Mouse (Mus musculus) neutrophil, adult 5-6 weeks (primary cell): ENCODE data around the gene Kng2. TPM values are rescaled to one million over a fixed set of nuclear protein-coding genes. Genes with fewer than 3 reads are reported as not detected.
"Not testable (repeated sequence)": the region's sequence is repeated elsewhere in the genome, so short reads cannot be mapped to it uniquely, and the experiment has no call there.

Source experiments
- ATAC-seq: fragments of 151-379, 151-347 bp; 2 replicates; pipeline ENCODE4 v1.8.0; 2017; ENCODE audit warnings: mild to moderate bottlenecking, moderate TSS enrichment; ENCODE audit not compliant: insufficient number of reproducible peaks, poor library complexity, low FRiP score, severe bottlenecking; ENCODE audit errors: extremely low read depth
- total RNA-seq: library from RNA; stranded (forward); fragments of 200-1000 nt; gene quantifications from 2 replicates; pipeline ENCODE4 v1.2.3, GENCODE M21; 2017

Kng2 gene
- total RNA-seq, result not detected in 2 replicates

- ATAC-seq, result not testable (repeated sequence)
These were observed at the start of gene Kng2 for GRCm38 (mm10) chr16:23028966-23029600. TSS of gene Kng2 (minus strand) at chr16:23029482.

DNA sequence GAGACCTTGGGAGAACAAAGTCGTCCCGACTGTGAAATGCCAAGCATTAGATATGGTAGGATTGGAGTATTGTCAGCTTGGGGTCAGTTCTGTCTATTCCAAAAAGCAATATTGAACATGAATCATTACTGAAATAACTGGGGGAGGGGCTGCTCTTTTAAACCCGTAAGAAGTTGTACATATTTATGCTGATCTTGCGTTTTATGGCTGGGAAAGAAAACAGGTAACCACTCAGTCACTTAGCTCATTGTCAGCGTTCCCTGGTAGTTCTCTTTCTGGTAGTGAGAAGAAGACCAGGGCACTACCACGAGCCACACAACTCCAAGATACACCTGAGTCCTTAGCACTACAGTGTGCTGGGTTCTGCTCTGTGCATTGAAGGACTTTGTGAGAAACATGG is 48.2 kb upstream of the Kng2 start:
- ATAC-seq, result not testable (repeated sequence)

GRCm38 (mm10) chr16:23060781-23061325 is 31.6 kb upstream of the Kng2 start:
- ATAC-seq, result not testable (repeated sequence)

DNA sequence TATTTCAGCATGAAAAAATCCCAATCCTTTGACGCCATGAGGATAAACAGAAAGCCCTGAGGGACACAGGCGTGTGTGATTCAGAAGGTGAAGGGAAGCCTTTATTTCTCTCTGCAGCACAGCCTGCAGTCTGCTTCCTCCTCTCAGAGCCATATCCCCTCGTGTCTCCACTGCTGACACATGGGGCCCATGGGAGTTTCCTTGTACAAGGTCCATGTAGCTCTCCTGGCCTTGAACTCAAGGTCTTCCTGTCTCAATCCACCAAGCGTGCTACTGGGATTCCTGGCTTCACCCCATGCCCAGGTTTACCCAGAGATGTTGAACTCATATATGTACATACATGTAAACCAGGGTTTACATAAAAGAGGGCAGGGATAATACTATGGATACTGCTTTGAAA is 30.3 kb upstream of the Kng2 start:
- ATAC-seq, result not testable (repeated sequence)

- ATAC-seq, result not testable (repeated sequence)
These were observed 28.6 kb upstream of the Kng2 start, which contains the start of gene Kng1 for GRCm38 (mm10) chr16:23057668-23058447. TSS of gene Kng1 (plus strand) at chr16:23057865.

GRCm38 (mm10) chr16:23046319-23046718 is 17.0 kb upstream of the Kng2 start:
- ATAC-seq, result no peak

DNA sequence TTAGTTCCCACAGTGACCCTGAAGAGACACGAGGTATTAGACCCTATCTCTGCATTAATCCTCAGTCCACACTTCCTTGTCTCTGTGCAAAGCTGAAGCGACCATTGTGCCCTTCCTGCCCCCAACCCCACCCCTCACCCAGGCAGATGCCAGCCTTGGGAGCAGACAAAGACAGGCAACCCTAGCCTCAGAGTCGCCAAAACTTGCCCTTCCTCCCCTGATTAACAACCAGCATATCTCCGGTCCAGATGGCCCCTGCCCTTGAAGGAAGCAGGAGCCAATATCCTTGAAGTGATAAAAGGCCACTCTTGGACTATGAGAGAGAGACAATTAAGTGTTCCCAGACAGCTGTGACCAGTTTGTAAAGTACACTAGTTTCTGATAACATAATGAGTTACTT is 11.6 kb upstream of the Kng2 start:
- ATAC-seq, result no peak

GRCm38 (mm10) chr16:23039281-23039680 is 10.0 kb upstream of the Kng2 start:
- ATAC-seq, result no peak

GRCm38 (mm10) chr16:23037744-23038143 is 8.5 kb upstream of the Kng2 start:
- ATAC-seq, result no peak

DNA sequence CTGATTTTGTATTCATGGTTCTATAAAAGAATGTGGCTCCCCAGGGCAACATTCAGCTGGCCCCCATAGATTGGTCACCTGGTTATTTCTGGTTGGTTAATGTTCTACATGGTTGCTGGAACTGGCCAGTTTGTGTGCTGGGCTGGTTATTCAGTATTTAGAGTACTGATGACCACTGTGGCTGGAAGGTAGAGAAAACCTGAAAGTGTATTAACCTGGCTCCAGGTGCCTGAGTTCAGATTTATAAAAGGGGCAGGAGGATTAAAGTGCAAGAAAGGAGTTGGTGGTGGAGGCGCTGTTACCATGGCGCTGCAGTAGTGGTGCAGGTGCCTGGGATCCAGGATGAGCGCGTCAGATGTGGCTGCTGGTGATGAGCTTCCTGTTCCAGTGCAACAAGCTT is 4.4 kb upstream of the Kng2 start:
- no peak for ATAC-seq

- no peak for ATAC-seq
These were observed 1.6 kb upstream of the Kng2 start for GRCm38 (mm10) chr16:23030673-23031435.

- not testable (repeated sequence) for ATAC-seq
These were observed 1.9 kb downstream of the Kng2 start for GRCm38 (mm10) chr16:23027341-23027740.

DNA sequence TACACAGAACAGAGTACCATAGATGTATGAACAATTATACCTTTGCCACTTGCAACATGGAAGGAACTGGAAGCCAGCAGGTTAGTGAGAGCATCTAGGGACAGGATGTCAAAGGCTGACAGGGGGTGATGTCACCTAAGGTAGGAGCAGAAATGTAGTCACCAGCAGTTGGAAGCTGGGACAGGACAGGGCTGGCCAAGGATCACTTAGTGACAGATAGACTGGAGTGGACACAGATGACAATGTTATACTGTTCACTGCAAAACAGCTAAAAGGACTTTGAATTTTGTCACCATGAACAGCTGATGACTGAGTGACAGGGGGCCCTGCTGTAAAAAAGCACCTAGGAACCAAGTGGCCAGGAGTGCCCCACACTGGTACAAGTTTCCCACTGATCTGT is 2.7 kb downstream of the Kng2 start:
- no peak for ATAC-seq

- ATAC-seq, result no peak
These were observed 4.2 kb downstream of the Kng2 start for GRCm38 (mm10) chr16:23025111-23025510.

GRCm38 (mm10) chr16:23020571-23020970 is 8.7 kb downstream of the Kng2 start:
- not testable (repeated sequence) for ATAC-seq

GRCm38 (mm10) chr16:23014645-23015044 is 14.6 kb downstream of the Kng2 start:
- ATAC-seq, result not testable (repeated sequence)

GRCm38 (mm10) chr16:23013786-23014185 is 15.5 kb downstream of the Kng2 start:
- ATAC-seq, result not testable (repeated sequence)

DNA sequence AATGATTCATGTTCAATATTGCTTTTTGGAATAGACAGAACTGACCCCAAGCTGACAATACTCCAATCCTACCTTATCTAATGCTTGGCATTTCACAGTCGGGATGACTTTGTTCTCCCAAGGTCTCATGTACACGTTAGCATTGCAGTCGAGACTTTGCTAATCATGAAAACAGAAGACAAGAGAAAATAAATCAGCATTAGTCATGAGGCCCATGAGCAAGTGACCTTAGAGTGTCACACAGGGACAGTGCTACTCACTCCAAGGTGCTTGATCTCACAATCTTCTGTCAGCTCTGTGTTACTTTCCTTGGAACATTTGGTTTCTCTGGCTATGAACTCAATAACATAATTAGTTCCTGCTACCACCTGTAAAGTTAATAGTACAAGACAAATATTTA is 32.3 kb downstream of the Kng2 start:
- ATAC-seq, result not testable (repeated sequence)

GRCm38 (mm10) chr16:22967383-22968030 is 61.8 kb downstream of the Kng2 start:
- no peak for ATAC-seq
